Mouse (Mus musculus): ENCODE results near the gene Pla2g12a. TPM values are rescaled to one million over a fixed set of nuclear protein-coding genes. Genes with fewer than 3 reads are reported as not detected.

The Pla2g12a gene
- polyA plus RNA-seq (2015; fragmentation: Nextera tagmentation; extraction: Ambion mirVana): 25.4 and 32.5 TPM in 2 replicates

DNA sequence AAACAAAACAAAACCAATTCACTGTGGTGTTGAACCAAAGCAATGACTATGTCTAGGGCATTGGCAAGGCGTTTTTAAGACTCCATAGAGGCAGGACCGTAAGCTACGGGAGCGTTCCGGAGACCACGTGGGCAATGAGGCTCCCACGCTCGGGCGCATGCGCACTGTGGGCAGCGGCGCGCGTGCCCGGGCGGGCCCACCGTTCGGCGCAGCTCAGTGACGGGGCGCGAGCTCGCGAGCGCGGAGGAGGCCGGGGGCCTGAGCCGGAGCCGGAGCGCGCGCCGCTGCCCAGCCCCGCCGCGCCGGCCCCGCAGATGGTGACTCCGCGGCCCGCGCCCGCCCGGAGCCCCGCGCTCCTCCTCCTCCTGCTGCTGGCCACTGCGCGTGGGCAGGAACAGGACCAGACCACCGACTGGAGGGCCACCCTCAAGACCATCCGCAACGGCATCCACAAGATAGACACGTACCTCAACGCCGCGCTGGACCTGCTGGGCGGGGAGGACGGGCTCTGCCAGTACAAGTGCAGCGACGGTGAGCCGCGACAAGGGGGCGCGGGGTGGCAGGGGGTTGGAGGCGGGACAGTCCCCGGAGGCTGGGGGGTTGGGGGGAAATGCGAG is at the start of gene Pla2g12a:
Gene Pla2g12a, plus strand, starts transcription at position 202 of the 617 bp plus-strand sequence.
- ATAC-seq (ENCODE audit: insufficient number of reproducible peaks, insufficient read depth, low FRiP score, low TSS enrichment, low read depth): peak; percentile 79
- Histone ChIP-seq H3K9ac (peak within 1 kb of the TSS; percentile 81), H3K27me3 (0 out of 2 replicates have a peak, but pooled peaks cover 4% of the 10 kb centered on the region), H3K9me3 (no peaks in the 10 kb centered on the region), H3K4me3 (peak within 1 kb of the TSS; percentile 69), H3K36me3 (no peaks in the 10 kb centered on the region), H3K4me1 (peaks cover 4% of the 10 kb centered on the region), H3K4me2 (peak within 1 kb of the TSS; percentile 85), H3K27ac (peak within 1 kb of the TSS; percentile 69)
- under 1% methylated on average over 61 of the region's 66 CpGs for WGBS

- H3K27me3 ChIP-seq: no peaks in the 10 kb centered on the region
- peak overlapping the region; percentile 85 for H3K9ac ChIP-seq
- H3K9me3 ChIP-seq: no peaks in the 10 kb centered on the region
- peaks cover 15% of the 10 kb centered on the region for H3K4me1 ChIP-seq
- peak overlapping the region; percentile 91 for H3K27ac ChIP-seq
- H3K4me3 ChIP-seq: peak overlapping the region; percentile 95
- under 1% methylated on average over 44 of the region's 45 CpGs for WGBS
- peak overlapping the region; percentile 72 for H3K4me2 ChIP-seq
- no peak; the same call in 1 of the 2 replicates for ATAC-seq (ENCODE audit: insufficient number of reproducible peaks, insufficient read depth, low FRiP score, low TSS enrichment, low read depth)
- peaks cover 23% of the 10 kb centered on the region for H3K36me3 ChIP-seq
Observed at GRCm38 (mm10) chr3:129830626-129831025, 47.8 kb upstream of the Pla2g12a start.

DNA sequence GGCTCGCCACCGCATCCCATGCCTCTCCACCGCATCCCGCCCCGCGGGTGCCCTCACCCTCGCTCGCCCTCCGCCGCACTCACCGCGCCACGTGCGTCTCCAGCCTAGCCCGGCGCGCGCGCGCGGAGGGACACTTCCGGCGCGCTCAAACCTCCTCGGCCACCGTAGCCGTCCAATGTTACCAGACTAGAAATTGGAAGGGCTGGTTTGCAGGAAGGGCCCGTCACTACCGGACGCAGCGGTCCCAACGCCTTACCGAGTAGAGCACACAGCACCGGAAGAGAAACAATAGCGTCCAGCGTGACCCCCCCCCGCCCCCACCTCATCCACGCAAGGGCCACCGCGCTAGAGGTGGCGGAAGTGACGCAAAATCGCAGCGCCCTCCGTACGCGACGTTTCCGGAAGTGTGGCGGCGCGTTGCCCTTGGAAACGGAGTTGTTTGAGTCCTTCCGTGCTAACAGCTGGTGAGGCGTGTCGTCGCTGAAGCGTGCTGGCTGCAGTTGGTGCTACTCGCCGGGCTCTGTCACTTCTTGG is 47.3 kb upstream of the Pla2g12a start, which contains the start of gene Gar1:
Gene Gar1, minus strand, starts transcription at position 362 of the 534 bp plus-strand sequence.
- H3K4me3 ChIP-seq: peak within 1 kb of the TSS; percentile 95
- H3K9ac ChIP-seq: peak within 1 kb of the TSS; percentile 85
- peaks cover 15% of the 10 kb centered on the region for H3K4me1 ChIP-seq
- peaks cover 18% of the 10 kb centered on the region for H3K36me3 ChIP-seq
- H3K27ac ChIP-seq: peak within 1 kb of the TSS; percentile 91
- no peaks in the 10 kb centered on the region for H3K27me3 ChIP-seq
- H3K9me3 ChIP-seq: no peaks in the 10 kb centered on the region
- peak within 1 kb of the TSS; percentile 72 for H3K4me2 ChIP-seq
- under 1% methylated on average over 60 of the region's 60 CpGs for whole genome bisulfite sequencing
- ATAC-seq (ENCODE audit: insufficient number of reproducible peaks, insufficient read depth, low FRiP score, low TSS enrichment, low read depth): peak; percentile 84

DNA sequence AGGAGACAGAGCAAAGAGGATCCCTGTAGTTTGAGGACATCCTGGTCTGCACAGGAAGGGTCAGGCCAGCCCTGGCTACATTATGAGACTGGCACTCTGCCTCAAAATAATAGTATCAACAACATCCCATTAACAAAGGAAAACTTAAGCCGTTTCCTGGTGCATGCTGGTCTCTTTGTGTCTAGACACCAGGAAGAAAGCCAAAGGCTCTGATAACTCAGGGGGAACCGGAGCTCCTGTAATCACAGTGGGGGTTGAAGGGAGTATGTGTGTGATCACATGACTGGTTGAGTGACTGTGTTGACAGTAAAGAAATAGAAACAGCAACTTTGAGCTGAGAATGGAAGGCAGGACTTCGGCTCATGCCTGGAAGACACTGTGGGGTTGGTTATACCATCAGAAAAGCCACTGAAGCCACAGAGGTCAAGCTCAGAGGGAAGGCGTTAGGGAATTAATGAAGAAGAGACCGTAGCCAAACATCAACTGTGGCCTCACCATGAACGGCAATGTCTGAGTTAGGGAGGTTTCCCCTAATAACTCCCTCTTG is 42.9 kb upstream of the Pla2g12a start, which contains the start of gene Cfi:
Gene Cfi, plus strand, starts transcription at position 497 of the 547 bp plus-strand sequence.
- H3K9ac ChIP-seq: no peak within 1 kb of the TSS
- WGBS: 67% methylated on average over 6 of the region's 6 CpGs
- ATAC-seq (ENCODE audit: insufficient number of reproducible peaks, insufficient read depth, low FRiP score, low TSS enrichment, low read depth): no peak
- no peak within 1 kb of the TSS for H3K27ac ChIP-seq
- no peak within 1 kb of the TSS for H3K4me3 ChIP-seq
- no peaks in the 10 kb centered on the region for H3K27me3 ChIP-seq
- H3K4me1 ChIP-seq: no peaks in the 10 kb centered on the region
- H3K4me2 ChIP-seq: peak within 1 kb of the TSS; percentile 36
- H3K9me3 ChIP-seq: no peaks in the 10 kb centered on the region
- no peaks in the 10 kb centered on the region for H3K36me3 ChIP-seq

DNA sequence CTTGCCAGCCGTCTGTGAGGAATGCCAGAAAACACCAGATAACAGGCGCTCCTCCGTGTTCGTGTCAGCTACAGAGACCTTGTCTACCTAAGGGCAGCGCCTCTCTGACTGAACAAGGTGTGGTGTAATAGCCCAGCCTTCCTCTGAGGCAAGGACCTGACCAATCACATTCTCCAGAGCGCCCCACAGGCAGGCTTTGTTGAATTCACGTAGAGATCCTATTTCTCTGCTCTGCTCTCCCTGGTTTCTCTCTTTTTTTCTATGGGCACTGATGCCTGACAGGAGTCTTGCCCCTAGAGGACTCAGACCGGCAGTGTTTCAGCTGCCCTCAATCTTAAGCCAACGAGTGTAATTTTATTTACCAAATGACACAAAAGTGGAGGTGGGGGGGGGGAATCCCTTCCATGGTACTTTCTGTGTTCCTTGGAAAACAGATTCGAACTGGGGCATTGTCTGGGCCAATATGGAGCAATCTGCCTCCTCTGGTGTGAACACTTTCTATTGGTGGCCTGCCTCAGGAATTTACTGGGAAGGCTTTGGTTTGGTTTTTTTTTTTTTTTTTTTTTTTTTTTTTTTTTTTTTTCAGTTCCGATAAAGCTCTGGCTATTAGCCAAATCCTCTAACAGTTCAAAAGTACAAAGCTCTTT is 42.2 kb upstream of the Pla2g12a start:
- Histone ChIP-seq H3K36me3 (no peaks in the 10 kb centered on the region), H3K4me2 (peak overlapping the region; percentile 36), H3K4me1 (no peaks in the 10 kb centered on the region), H3K9ac (no peak overlapping the region), H3K4me3 (no peak overlapping the region), H3K27ac (no peak overlapping the region), H3K9me3 (no peaks in the 10 kb centered on the region), H3K27me3 (no peaks in the 10 kb centered on the region)
- 15% methylated on average over 11 of the region's 11 CpGs for WGBS
- ATAC-seq (ENCODE audit: insufficient number of reproducible peaks, insufficient read depth, low FRiP score, low TSS enrichment, low read depth): 0 out of 2 replicates have a peak, but pooled peaks have one; percentile 50

- Histone ChIP-seq H3K4me2 (no peak overlapping the region), H3K9ac (no peak overlapping the region), H3K4me1 (no peaks in the 10 kb centered on the region), H3K27me3 (no peaks in the 10 kb centered on the region), H3K36me3 (no peaks in the 10 kb centered on the region), H3K27ac (no peak overlapping the region), H3K9me3 (no peaks in the 10 kb centered on the region), H3K4me3 (no peak overlapping the region)
- WGBS: 88% methylated on average over 6 of the region's 6 CpGs
- ATAC-seq (ENCODE audit: insufficient number of reproducible peaks, insufficient read depth, low FRiP score, low TSS enrichment, low read depth): no peak
Observed at GRCm38 (mm10) chr3:129836965-129837364, 41.4 kb upstream of the Pla2g12a start.

- Histone ChIP-seq H3K4me2 (no peak overlapping the region), H3K27ac (no peak overlapping the region), H3K9me3 (no peaks in the 10 kb centered on the region), H3K9ac (no peak overlapping the region), H3K4me1 (no peaks in the 10 kb centered on the region), H3K36me3 (no peaks in the 10 kb centered on the region), H3K27me3 (no peaks in the 10 kb centered on the region), H3K4me3 (no peak overlapping the region)
- ATAC-seq (ENCODE audit: insufficient number of reproducible peaks, insufficient read depth, low FRiP score, low TSS enrichment, low read depth): no peak
- 64% methylated on average over 7 of the region's 7 CpGs for WGBS
Observed at GRCm38 (mm10) chr3:129838017-129838416, 40.4 kb upstream of the Pla2g12a start.

DNA sequence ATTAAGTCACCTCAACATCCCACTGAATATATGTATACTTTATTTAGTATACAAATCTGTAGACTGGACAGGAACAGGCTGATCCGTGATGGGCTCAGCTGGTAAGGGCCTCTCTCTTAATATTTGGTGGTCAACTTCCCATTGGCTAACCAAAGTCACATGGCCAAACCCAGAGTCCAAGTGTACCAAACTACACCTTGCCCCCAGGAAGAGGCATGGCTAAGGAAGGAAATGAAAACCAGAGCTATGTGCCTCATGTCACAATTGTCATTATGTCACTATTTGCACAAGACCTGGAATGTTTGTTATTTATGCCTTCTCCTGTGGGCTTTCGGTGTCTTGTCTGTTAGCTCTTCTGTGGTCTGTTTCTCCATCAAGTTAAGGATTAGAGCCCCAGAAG is 32.5 kb upstream of the Pla2g12a start:
- no peaks in the 10 kb centered on the region for H3K4me1 ChIP-seq
- H3K36me3 ChIP-seq: no peaks in the 10 kb centered on the region
- no peak overlapping the region for H3K9ac ChIP-seq
- no peak overlapping the region for H3K27ac ChIP-seq
- H3K9me3 ChIP-seq: no peaks in the 10 kb centered on the region
- 82% methylated on average over 2 of the region's 2 CpGs for WGBS
- no peak overlapping the region for H3K4me2 ChIP-seq
- H3K27me3 ChIP-seq: no peaks in the 10 kb centered on the region
- no peak overlapping the region for H3K4me3 ChIP-seq
- no peak for ATAC-seq (ENCODE audit: insufficient number of reproducible peaks, insufficient read depth, low FRiP score, low TSS enrichment, low read depth)

- Histone ChIP-seq H3K9ac (no peak overlapping the region), H3K9me3 (no peaks in the 10 kb centered on the region), H3K4me2 (no peak overlapping the region), H3K36me3 (no peaks in the 10 kb centered on the region), H3K27me3 (no peaks in the 10 kb centered on the region), H3K4me3 (no peak overlapping the region), H3K4me1 (no peaks in the 10 kb centered on the region), H3K27ac (no peak overlapping the region)
- ATAC-seq (ENCODE audit: insufficient number of reproducible peaks, insufficient read depth, low FRiP score, low TSS enrichment, low read depth): no peak
- WGBS: 82% methylated on average over 7 of the region's 7 CpGs
Observed at GRCm38 (mm10) chr3:129846846-129847245, 31.6 kb upstream of the Pla2g12a start.

- Histone ChIP-seq H3K4me1 (no peaks in the 10 kb centered on the region), H3K9me3 (no peaks in the 10 kb centered on the region), H3K4me3 (no peak overlapping the region), H3K36me3 (no peaks in the 10 kb centered on the region), H3K27ac (no peak overlapping the region), H3K9ac (no peak overlapping the region), H3K27me3 (no peaks in the 10 kb centered on the region), H3K4me2 (no peak overlapping the region)
- ATAC-seq (ENCODE audit: insufficient number of reproducible peaks, insufficient read depth, low FRiP score, low TSS enrichment, low read depth): no peak
- WGBS: 83% methylated on average over 2 of the region's 2 CpGs
Observed at GRCm38 (mm10) chr3:129862592-129862991, 15.8 kb upstream of the Pla2g12a start.

- no peak overlapping the region for H3K4me3 ChIP-seq
- no peak overlapping the region for H3K9ac ChIP-seq
- no peaks in the 10 kb centered on the region for H3K36me3 ChIP-seq
- 53% methylated on average over 14 of the region's 14 CpGs for WGBS
- H3K4me2 ChIP-seq: no peak overlapping the region
- H3K4me1 ChIP-seq: no peaks in the 10 kb centered on the region
- no peaks in the 10 kb centered on the region for H3K9me3 ChIP-seq
- no peak overlapping the region for H3K27ac ChIP-seq
- ATAC-seq (ENCODE audit: insufficient number of reproducible peaks, insufficient read depth, low FRiP score, low TSS enrichment, low read depth): no peak
- H3K27me3 ChIP-seq: no peaks in the 10 kb centered on the region
Observed at GRCm38 (mm10) chr3:129863698-129864097, 14.7 kb upstream of the Pla2g12a start.
